Mouse (Mus musculus) hindbrain, embryonic 14.5 days (tissue): Measurements from ENCODE around the gene Atf7. TPM values are rescaled to one million over a fixed set of nuclear protein-coding genes. Genes with fewer than 3 reads are reported as not detected.

Experiments used
- ATAC-seq: fragments of 200-750 bp; cut with Nextera tagmentation; 2 replicates; pipeline ENCODE4 v1.8.0; 2017; ENCODE audit warnings: moderate number of reproducible peaks, mild to moderate bottlenecking, moderate TSS enrichment, moderate library complexity; ENCODE audit not compliant: low FRiP score
- DNase-seq: peaks from one replicate; pipeline ENCODE4 v3.0.0-alpha.2; 2015; ENCODE audit warnings: low spot score
- H3K27ac ChIP-seq: fragments of 300-500 bp; sonication (generic); 2 replicates; pipeline ENCODE4 v1.5.1; 2014; ENCODE audit warnings: mild to moderate bottlenecking, moderate library complexity
- H3K27me3 ChIP-seq: fragments of 300-500 bp; sonication (generic); 2 replicates; pipeline ENCODE4 v1.6.1; 2014; ENCODE audit warnings: mild to moderate bottlenecking, low read length, mixed read lengths; ENCODE audit not compliant: control insufficient read depth, insufficient read depth
- H3K36me3 ChIP-seq: fragments of 300-500 bp; sonication (generic); replicated peaks from 2 replicates; pipeline ENCODE4 v1.6.1; 2014; ENCODE audit not compliant: control insufficient read depth, insufficient read depth
- H3K4me1 ChIP-seq: fragments of 300-500 bp; sonication (generic); replicated peaks from 2 replicates; pipeline ENCODE4 v1.6.1; 2014; ENCODE audit warnings: antibody characterized with exemption, low read length, mixed read lengths; ENCODE audit not compliant: control insufficient read depth, insufficient read depth
- H3K4me2 ChIP-seq: fragments of 300-500 bp; sonication (generic); replicated peaks from 2 replicates; pipeline ENCODE4 v1.6.1; 2014; ENCODE audit warnings: mild to moderate bottlenecking, moderate library complexity
- H3K4me3 ChIP-seq: fragments of 300-500 bp; sonication (generic); replicated peaks from 2 replicates; pipeline ENCODE4 v1.5.1; 2014; ENCODE audit warnings: mild to moderate bottlenecking, low read length
- H3K9ac ChIP-seq: fragments of 300-500 bp; sonication (generic); 2 replicates; pipeline ENCODE4 v1.6.1; 2014
- H3K9me3 ChIP-seq: fragments of 300-500 bp; sonication (generic); 2 replicates; pipeline ENCODE4 v1.6.1; 2016; ENCODE audit warnings: low read length; ENCODE audit not compliant: control insufficient read depth
- WGBS: fragments of 180-500 bp; shearing (Covaris S2); extraction: QIAGEN DNeasy Blood & Tissue Kit; methylation state at CpG from one replicate; pipeline ENCODE4 v1.1.7; 2014; 5-methylcytosine and 5-hydroxymethylcytosine counted together
- polyA plus RNA-seq: library from polyadenylated mRNA; unstranded; fragments of >200 nt; fragmentation: Nextera tagmentation; extraction: Ambion mirVana; gene quantifications from 2 replicates; pipeline ENCODE4 v1.2.1, GENCODE M21; 2014

Atf7 gene
- polyA plus RNA-seq, 1 experiment from 2014 or later = 13.7 TPM

GRCm38 (mm10) chr15:102572081-102572480 is 53.2 kb downstream of the Atf7 start:
- H3K27ac ChIP-seq = no peak overlapping the region

DNA sequence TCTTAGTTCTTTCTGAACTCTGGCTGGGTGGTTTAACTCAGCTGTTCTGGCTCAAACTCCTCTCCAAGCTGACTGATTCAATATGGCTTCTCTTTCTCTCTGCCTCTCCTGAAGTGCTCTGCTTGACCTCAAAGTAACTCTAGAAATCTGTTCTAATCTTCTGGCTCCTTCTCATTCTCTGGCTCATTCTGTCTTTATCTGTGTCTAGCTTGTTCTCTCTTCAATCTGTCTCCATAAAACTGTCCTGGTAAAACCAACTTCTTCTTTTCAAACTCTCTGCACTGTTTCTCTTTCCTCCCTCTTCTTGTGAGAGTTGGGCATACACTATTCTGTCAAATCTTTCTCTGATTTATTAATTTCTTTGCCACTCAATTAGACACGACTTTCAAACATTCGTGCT is 57.4 kb downstream of the Atf7 start:
- H3K27me3 ChIP-seq = no peaks in the 10 kb centered on the region
- H3K4me2 ChIP-seq = no peak overlapping the region
- 89% methylated on average over 2 of the region's 2 CpGs for WGBS
- H3K36me3 ChIP-seq = 0 out of 2 replicates have a peak, but pooled peaks cover 3% of the 10 kb centered on the region
- no peak for ATAC-seq
- no peaks in the 10 kb centered on the region for H3K4me1 ChIP-seq
- H3K4me3 ChIP-seq = no peak overlapping the region
- no peaks in the 10 kb centered on the region for H3K9me3 ChIP-seq
- no peak overlapping the region for H3K27ac ChIP-seq
- H3K9ac ChIP-seq = no peak overlapping the region
- no peak for DNase-seq

More at GRCm38 (mm10) chr15:102572081-102572480, 53.2 kb downstream of the Atf7 start:
- WGBS = 79% methylated on average over 3 of the region's 3 CpGs
- peaks cover 3% of the 10 kb centered on the region; the same call in 1 of the 2 replicates for H3K4me1 ChIP-seq
- no peak overlapping the region for H3K9ac ChIP-seq
- H3K9me3 ChIP-seq = no peaks in the 10 kb centered on the region
- ATAC-seq (no peak), DNase-seq (no peak)
- H3K27me3 ChIP-seq = no peaks in the 10 kb centered on the region
- no peak overlapping the region for H3K4me2 ChIP-seq
- H3K4me3 ChIP-seq = no peak overlapping the region
- 0 out of 2 replicates have a peak, but pooled peaks cover 3% of the 10 kb centered on the region for H3K36me3 ChIP-seq

GRCm38 (mm10) chr15:102563681-102564080 is 61.6 kb downstream of the Atf7 start:
- H3K27ac ChIP-seq = no peak overlapping the region
- ATAC-seq (no peak), DNase-seq (no peak)
- no peak overlapping the region for H3K4me2 ChIP-seq
- H3K4me3 ChIP-seq = no peak overlapping the region
- H3K9me3 ChIP-seq = no peaks in the 10 kb centered on the region
- no peaks in the 10 kb centered on the region; the same call in 1 of the 2 replicates for H3K36me3 ChIP-seq
- H3K27me3 ChIP-seq = no peaks in the 10 kb centered on the region
- no peak overlapping the region for H3K9ac ChIP-seq
- WGBS = 83% methylated on average over 5 of the region's 5 CpGs
- no peaks in the 10 kb centered on the region for H3K4me1 ChIP-seq

GRCm38 (mm10) chr15:102563061-102563460 is 62.2 kb downstream of the Atf7 start:
- H3K9me3 ChIP-seq = no peaks in the 10 kb centered on the region
- no peak overlapping the region for H3K4me2 ChIP-seq
- no peak for DNase-seq
- H3K27ac ChIP-seq = no peak overlapping the region
- no peaks in the 10 kb centered on the region; the same call in 1 of the 2 replicates for H3K36me3 ChIP-seq
- no peak overlapping the region for H3K4me3 ChIP-seq
- WGBS = 83% methylated on average over 3 of the region's 3 CpGs
- H3K4me1 ChIP-seq = no peaks in the 10 kb centered on the region
- no peak for ATAC-seq
- H3K27me3 ChIP-seq = no peaks in the 10 kb centered on the region
- H3K9ac ChIP-seq = no peak overlapping the region

- Histone ChIP-seq H3K4me3 (no peak overlapping the region), H3K27me3 (no peaks in the 10 kb centered on the region), H3K9ac (no peak overlapping the region), H3K4me2 (no peak overlapping the region), H3K36me3 (no peaks in the 10 kb centered on the region; the same call in 1 of the 2 replicates), H3K9me3 (no peaks in the 10 kb centered on the region), H3K27ac (no peak overlapping the region), H3K4me1 (no peaks in the 10 kb centered on the region)
- DNase-seq = no peak
- 88% methylated on average over 1 of the region's 1 CpGs for WGBS
- ATAC-seq = no peak
Measured at GRCm38 (mm10) chr15:102562491-102562890, 62.8 kb downstream of the Atf7 start.

GRCm38 (mm10) chr15:102557580-102557979 is 67.7 kb downstream of the Atf7 start:
- H3K27me3 ChIP-seq = no peaks in the 10 kb centered on the region
- H3K9ac ChIP-seq = no peak overlapping the region
- H3K36me3 ChIP-seq = peaks cover 32% of the 10 kb centered on the region
- DNase-seq = no peak
- no peak overlapping the region for H3K4me2 ChIP-seq
- no peaks in the 10 kb centered on the region for H3K9me3 ChIP-seq
- no peaks in the 10 kb centered on the region for H3K4me1 ChIP-seq
- ATAC-seq = no peak
- H3K4me3 ChIP-seq = no peak overlapping the region
- no peak overlapping the region for H3K27ac ChIP-seq

GRCm38 (mm10) chr15:102555581-102555980 is 69.7 kb downstream of the Atf7 start:
- no peak overlapping the region for H3K4me3 ChIP-seq
- no peak for ATAC-seq
- 98% methylated on average over 1 of the region's 1 CpGs for WGBS
- H3K4me2 ChIP-seq = no peak overlapping the region
- H3K4me1 ChIP-seq = no peaks in the 10 kb centered on the region
- H3K36me3 ChIP-seq = peaks cover 50% of the 10 kb centered on the region
- no peaks in the 10 kb centered on the region for H3K9me3 ChIP-seq
- no peak overlapping the region for H3K9ac ChIP-seq
- H3K27ac ChIP-seq = no peak overlapping the region
- no peaks in the 10 kb centered on the region for H3K27me3 ChIP-seq
- no peak for DNase-seq

GRCm38 (mm10) chr15:102552599-102552998 is 72.7 kb downstream of the Atf7 start:
- Histone ChIP-seq H3K27me3 (no peaks in the 10 kb centered on the region), H3K4me1 (no peaks in the 10 kb centered on the region), H3K4me2 (no peak overlapping the region), H3K36me3 (peaks cover 51% of the 10 kb centered on the region), H3K27ac (no peak overlapping the region), H3K9me3 (no peaks in the 10 kb centered on the region), H3K9ac (no peak overlapping the region), H3K4me3 (no peak overlapping the region)
- DNase-seq (no peak), ATAC-seq (no peak)
- WGBS = 95% methylated on average over 5 of the region's 5 CpGs

DNA sequence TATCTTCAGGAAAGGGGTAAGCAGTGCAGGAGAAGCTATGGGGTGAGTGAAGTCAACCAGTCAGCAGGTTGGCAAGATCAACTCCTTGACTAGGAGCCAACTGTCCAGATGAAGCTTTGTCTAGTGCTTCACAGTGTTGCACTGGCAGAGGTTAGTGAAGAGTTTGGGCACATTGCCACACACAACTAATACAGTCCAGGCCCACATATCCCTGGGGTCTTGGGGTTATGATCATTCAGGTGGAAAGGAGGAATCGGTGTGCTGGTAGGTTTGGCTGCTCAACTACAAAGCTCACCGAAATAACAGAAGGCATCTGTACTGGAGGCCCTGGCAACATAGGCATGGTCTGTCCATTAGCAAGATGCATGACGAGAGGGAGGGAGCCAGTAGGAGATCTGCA is 77.8 kb downstream of the Atf7 start:
- 76% methylated on average over 3 of the region's 3 CpGs for WGBS
- H3K27ac ChIP-seq = peak overlapping the region; percentile 72; the same call in 1 of the 2 replicates
- no peaks in the 10 kb centered on the region for H3K9me3 ChIP-seq
- peak; percentile 48 for DNase-seq
- peaks cover 57% of the 10 kb centered on the region for H3K36me3 ChIP-seq
- no peaks in the 10 kb centered on the region for H3K27me3 ChIP-seq
- H3K4me3 ChIP-seq = no peak overlapping the region
- ATAC-seq = 0 out of 2 replicates have a peak, but pooled peaks have one; percentile 55
- no peak overlapping the region for H3K4me2 ChIP-seq
- no peaks in the 10 kb centered on the region for H3K4me1 ChIP-seq
- H3K9ac ChIP-seq = no peak overlapping the region
